Mouse (Mus musculus) C2C12 (cell line): ENCODE measurements at regions not wholly inside any gene's neighbourhood (a gene's known extent, or its start where the extent isn't known, plus 50 kb on each side); places are given as distances from the start of the nearest gene placed in this dataset.
A peak's percentile ranks its signal among the peaks of the same experiment; 100 is the strongest.

ENCODE experiments used
- H3K27me3 ChIP-seq: one replicate; pipeline ENCODE4 v1.6.1; 2011; ENCODE audit not compliant: control insufficient read depth, insufficient read depth, insufficient read length
- H3K36me3 ChIP-seq: one replicate; pipeline ENCODE4 v1.6.1; 2011; ENCODE audit not compliant: control insufficient read depth, insufficient read depth
- H3K4me3 ChIP-seq: one replicate; pipeline ENCODE4 v1.5.1; 2011; ENCODE audit warnings: mild to moderate bottlenecking, control low read depth; ENCODE audit not compliant: poor library complexity, insufficient read depth, severe bottlenecking
- H3K79me2 ChIP-seq: one replicate; pipeline ENCODE4 v1.6.1; 2011; ENCODE audit not compliant: control insufficient read depth, insufficient read depth
- H3K79me3 ChIP-seq: one replicate; pipeline ENCODE4 v1.6.1; 2011; ENCODE audit warnings: low read depth, control low read depth
- H3ac ChIP-seq: one replicate; pipeline ENCODE3; 2011; ENCODE audit warnings: low read depth; ENCODE audit not compliant: control insufficient read depth, insufficient read length
- CEBPB ChIP-seq: IDR thresholded peaks from one replicate; pipeline ENCODE4 v1.6.1; 2011; ENCODE audit warnings: low read depth, mild to moderate bottlenecking, control low read depth, moderate library complexity
- CTCF ChIP-seq: IDR thresholded peaks from one replicate; pipeline ENCODE4 v1.5.1; 2011; ENCODE audit not compliant: control insufficient read depth, insufficient read depth, insufficient read length
- FOSL1 ChIP-seq: IDR thresholded peaks from one replicate; pipeline ENCODE4 v1.8.0; 2011; ENCODE audit warnings: mild to moderate bottlenecking, low read length; ENCODE audit not compliant: poor library complexity, insufficient read depth, severe bottlenecking
- MAX ChIP-seq: IDR thresholded peaks from one replicate; pipeline ENCODE4 v1.6.1; 2011; ENCODE audit warnings: mild to moderate bottlenecking, control low read depth
- MYOD1 ChIP-seq: IDR thresholded peaks from one replicate; pipeline ENCODE4 v1.6.1; 2011; ENCODE audit warnings: low read depth; ENCODE audit not compliant: control insufficient read depth, insufficient read length
- MYOG ChIP-seq: IDR thresholded peaks from one replicate; pipeline ENCODE4 v1.6.1; 2011; ENCODE audit not compliant: control insufficient read depth, insufficient read length; ENCODE audit errors: extremely low read depth
- USF1 ChIP-seq: IDR thresholded peaks from one replicate; pipeline ENCODE4 v1.6.1; 2011; ENCODE audit warnings: low read depth, mild to moderate bottlenecking, control low read depth, moderate library complexity

DNA sequence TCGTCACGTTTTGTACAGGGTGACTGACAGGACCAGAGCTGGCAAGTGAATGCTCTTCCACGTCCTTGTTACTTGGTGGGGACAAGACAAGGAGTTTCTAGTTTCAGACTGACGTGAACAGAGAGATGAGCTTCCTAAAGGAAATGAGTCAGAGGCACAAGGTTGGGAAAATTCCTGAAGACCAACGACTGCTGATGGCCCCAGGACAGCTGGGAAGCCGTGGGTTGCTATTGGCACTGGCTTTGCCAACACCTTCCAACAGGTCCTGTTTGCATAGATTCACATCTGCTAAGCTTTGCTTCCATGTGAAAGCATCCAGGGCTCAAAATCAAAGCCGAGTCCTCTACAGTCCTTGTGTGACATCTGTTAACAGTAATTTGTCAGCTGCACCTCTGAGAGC, 86.2 kb downstream of the Irx2 start:
- no peaks in the 10 kb centered on the region for H3K36me3 ChIP-seq
- TF ChIP-seq MYOD1 = peak; percentile 90
- TF ChIP-seq MYOG = no peak
- no peaks in the 10 kb centered on the region for H3K79me3 ChIP-seq
- H3K79me2 ChIP-seq = no peaks in the 10 kb centered on the region
- no peaks in the 10 kb centered on the region for H3K27me3 ChIP-seq
- H3K4me3 ChIP-seq = no peak overlapping the region
- no peak overlapping the region for H3ac ChIP-seq

DNA sequence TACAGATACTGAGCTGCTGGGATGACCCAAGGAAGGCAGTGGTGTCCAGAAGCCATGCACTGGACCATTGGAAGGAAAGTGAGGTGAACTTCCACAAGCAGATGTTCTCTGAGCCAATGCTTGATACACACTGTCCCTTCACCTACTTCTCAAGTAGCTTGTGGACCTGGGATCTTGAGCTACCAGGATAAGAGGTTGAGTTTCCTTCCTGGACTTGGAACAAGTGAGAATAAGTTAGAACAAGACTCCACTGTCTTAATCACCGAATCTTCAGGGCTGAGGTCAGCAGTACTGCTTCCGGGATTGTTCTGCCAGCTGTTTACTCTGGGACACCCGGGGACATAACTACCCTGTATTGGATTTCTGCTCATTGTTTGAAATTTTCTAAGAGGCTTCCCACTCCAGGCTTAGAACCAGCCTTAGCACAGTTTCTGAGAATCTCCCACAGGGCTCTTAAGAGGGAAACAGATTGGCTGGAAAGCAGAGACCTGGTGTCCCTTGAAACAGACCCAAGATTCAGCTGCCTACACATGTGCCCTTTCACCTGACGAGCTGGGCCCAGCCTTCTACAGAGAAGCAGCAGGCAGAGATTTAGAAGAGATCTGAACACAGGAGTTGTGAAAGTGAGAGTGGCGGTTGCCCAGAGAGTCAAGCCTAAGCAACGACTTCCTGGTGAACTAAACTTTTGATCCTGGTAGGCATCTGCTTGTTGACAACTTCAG, 87.5 kb downstream of the Irx2 start:
- TF ChIP-seq MYOG = no peak
- TF ChIP-seq FOSL1 = no peak
- TF ChIP-seq CEBPB = no peak
- TF ChIP-seq MYOD1 = no peak
- no peak for TF ChIP-seq USF1
- TF ChIP-seq CTCF = no peak
- no peak for TF ChIP-seq MAX
- Histone ChIP-seq H3K79me2 (no peaks in the 10 kb centered on the region), H3K36me3 (no peaks in the 10 kb centered on the region), H3ac (no peak overlapping the region), H3K27me3 (no peaks in the 10 kb centered on the region), H3K4me3 (no peak overlapping the region), H3K79me3 (no peaks in the 10 kb centered on the region)

DNA sequence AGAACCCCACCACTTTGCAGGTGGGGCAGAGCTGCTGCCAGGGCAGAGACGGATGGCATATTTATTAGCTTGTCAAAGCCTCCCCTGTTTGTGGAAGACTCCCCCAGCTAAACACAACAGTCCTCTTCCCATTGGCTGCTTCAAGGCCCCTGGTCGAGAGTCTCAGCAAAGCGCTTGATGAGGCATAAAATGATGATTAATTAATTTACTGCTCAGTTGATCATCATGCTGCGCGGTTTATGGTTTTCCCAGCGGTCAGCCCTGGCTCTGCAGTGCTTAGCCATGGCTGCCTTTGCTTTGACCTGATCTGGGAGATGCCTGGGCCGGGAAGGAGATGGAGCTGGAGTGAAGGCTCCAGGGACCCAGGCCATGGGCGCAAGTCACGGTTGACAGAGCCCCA, 98.5 kb downstream of the Irx2 start:
- Histone ChIP-seq H3K36me3 (no peaks in the 10 kb centered on the region), H3ac (no peak overlapping the region), H3K79me3 (no peaks in the 10 kb centered on the region), H3K79me2 (no peaks in the 10 kb centered on the region), H3K4me3 (no peak overlapping the region), H3K27me3 (no peaks in the 10 kb centered on the region)
- TF ChIP-seq MYOD1 (no peak), MYOG (no peak), MAX (no peak), FOSL1 (no peak), CTCF (no peak), USF1 (no peak), CEBPB (no peak)

DNA sequence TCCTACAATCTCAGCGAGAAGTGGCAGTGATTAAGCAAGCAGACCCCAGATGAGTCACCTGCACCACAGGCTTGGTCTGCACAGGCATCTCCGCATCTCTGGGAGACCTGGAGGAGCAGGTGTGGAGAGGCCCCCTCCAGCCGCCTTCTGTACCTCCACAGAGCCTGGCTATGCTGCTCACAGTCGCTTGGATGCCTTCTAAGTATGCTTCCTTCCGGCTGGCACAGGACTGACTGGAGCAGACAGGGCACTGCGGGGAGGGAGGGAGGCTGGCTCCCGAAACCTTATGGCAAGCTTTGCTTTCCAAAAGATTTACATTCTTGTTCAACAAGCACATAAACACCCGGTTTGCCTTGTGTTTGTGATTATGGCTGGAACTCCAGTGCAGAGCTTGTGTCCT, 107.3 kb downstream of the Irx2 start:
- Histone ChIP-seq H3K36me3 (no peaks in the 10 kb centered on the region), H3K79me3 (no peaks in the 10 kb centered on the region), H3K79me2 (no peaks in the 10 kb centered on the region), H3ac (no peak overlapping the region), H3K4me3 (no peak overlapping the region), H3K27me3 (no peaks in the 10 kb centered on the region)
- TF ChIP-seq MYOG = no peak
- TF ChIP-seq CEBPB = no peak
- TF ChIP-seq CTCF = no peak
- no peak for TF ChIP-seq FOSL1
- no peak for TF ChIP-seq USF1
- no peak for TF ChIP-seq MAX
- no peak for TF ChIP-seq MYOD1

DNA sequence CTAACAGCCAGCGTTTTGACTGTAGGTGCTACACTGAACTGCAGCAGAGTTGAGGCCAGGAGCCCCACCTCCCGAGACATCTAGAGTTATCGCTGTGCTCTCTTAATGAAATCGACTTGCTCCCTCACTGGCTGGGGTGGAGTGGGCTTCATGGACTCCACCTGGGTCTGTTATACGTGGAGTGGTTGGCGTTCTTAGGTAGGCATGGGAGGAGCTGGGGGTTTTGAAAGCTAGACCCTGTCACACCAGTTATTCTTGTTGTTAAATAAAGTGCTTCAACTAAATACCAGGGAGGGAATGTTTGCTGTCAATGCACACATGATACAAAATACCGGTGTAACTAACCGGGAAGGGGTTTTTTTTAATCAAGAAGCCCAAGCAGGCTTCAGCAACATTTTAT, 108.4 kb downstream of the Irx2 start:
- no peak for TF ChIP-seq MYOD1
- TF ChIP-seq MAX = no peak
- Histone ChIP-seq H3K4me3 (no peak overlapping the region), H3K36me3 (no peaks in the 10 kb centered on the region), H3ac (no peak overlapping the region), H3K79me3 (no peaks in the 10 kb centered on the region), H3K79me2 (no peaks in the 10 kb centered on the region), H3K27me3 (no peaks in the 10 kb centered on the region)

DNA sequence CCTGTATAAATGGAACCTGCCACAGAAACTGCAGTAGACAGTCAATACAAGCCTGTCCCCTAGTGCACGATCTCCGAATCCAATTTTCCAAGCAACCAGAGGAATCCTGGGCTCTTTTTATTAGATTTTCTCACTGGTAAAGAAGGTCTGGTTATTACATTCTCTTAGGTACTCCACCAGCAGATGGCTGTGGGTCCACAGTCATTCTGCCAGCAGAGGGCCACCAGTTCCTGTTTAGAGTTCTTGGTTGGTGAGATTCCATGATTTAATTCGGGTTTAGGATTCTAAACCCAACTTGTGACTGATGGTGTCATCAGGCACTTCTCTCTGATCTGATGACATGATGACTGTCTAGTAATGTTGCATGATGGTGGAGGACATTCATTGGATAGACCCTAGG, 118.6 kb downstream of the Irx2 start:
- Histone ChIP-seq H3ac (no peak overlapping the region), H3K36me3 (no peaks in the 10 kb centered on the region), H3K79me2 (no peaks in the 10 kb centered on the region), H3K4me3 (no peak overlapping the region), H3K27me3 (no peaks in the 10 kb centered on the region), H3K79me3 (no peaks in the 10 kb centered on the region)
- no peak for TF ChIP-seq FOSL1
- TF ChIP-seq MYOD1 = no peak
- no peak for TF ChIP-seq USF1
- no peak for TF ChIP-seq CTCF
- no peak for TF ChIP-seq CEBPB
- TF ChIP-seq MAX = no peak
- TF ChIP-seq MYOG = no peak

DNA sequence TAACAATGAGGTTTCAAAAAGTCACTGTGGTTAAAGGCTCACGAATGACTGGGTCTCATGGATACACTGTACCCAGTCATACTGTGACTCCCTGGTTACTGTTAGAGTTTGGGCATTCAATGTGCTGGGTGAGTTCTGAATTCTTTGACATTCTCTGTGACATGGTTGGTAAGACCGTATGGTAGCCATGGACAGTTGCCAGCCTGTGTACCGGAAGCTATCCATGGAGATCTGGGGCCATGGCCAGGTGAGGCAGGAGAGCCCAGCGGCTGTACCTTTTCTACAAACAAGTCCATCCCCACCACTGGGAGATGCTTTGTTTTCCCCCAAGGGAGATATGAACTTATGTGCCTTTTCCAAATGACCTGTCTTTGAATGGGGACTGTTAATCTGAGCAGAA, 126.4 kb downstream of the Irx2 start:
- Histone ChIP-seq H3K79me2 (no peaks in the 10 kb centered on the region), H3K4me3 (no peak overlapping the region), H3K36me3 (no peaks in the 10 kb centered on the region), H3K79me3 (no peaks in the 10 kb centered on the region), H3K27me3 (no peaks in the 10 kb centered on the region), H3ac (no peak overlapping the region)
- TF ChIP-seq USF1 = no peak
- TF ChIP-seq MAX = no peak
- no peak for TF ChIP-seq MYOD1
- no peak for TF ChIP-seq FOSL1
- TF ChIP-seq CTCF = no peak
- no peak for TF ChIP-seq MYOG
- TF ChIP-seq CEBPB = no peak
